Mouse (Mus musculus) heart, embryonic 12.5 days (tissue): Measurements from ENCODE around the gene Utp14a. TPM values are rescaled to one million over a fixed set of nuclear protein-coding genes. Genes with fewer than 3 reads are reported as not detected.
A peak's percentile ranks its signal among the peaks of the same experiment; 100 is the strongest.
"Not testable (repeated sequence)": the region's sequence is repeated elsewhere in the genome, so short reads cannot be mapped to it uniquely, and the experiment has no call there.

ENCODE experiments used
- ATAC-seq: fragments of 200-750 bp; cut with Nextera tagmentation; 2 replicates; pipeline ENCODE4 v1.8.0; 2017; ENCODE audit warnings: moderate TSS enrichment, moderate library complexity; ENCODE audit not compliant: insufficient number of reproducible peaks, low FRiP score
- H3K27ac ChIP-seq: fragments of 300-500 bp; sonication (generic); 2 replicates; pipeline ENCODE4 v1.5.1; 2016; ENCODE audit warnings: mild to moderate bottlenecking, moderate library complexity; ENCODE audit not compliant: poor library complexity, severe bottlenecking
- H3K27me3 ChIP-seq: fragments of 300-500 bp; sonication (generic); replicated peaks from 2 replicates; pipeline ENCODE4 v1.6.1; 2016; ENCODE audit warnings: mild to moderate bottlenecking, moderate library complexity
- H3K36me3 ChIP-seq: fragments of 300-500 bp; sonication (generic); 2 replicates; pipeline ENCODE4 v1.6.1; 2016; ENCODE audit warnings: mild to moderate bottlenecking, moderate library complexity
- H3K4me1 ChIP-seq: fragments of 300-500 bp; sonication (generic); replicated peaks from 2 replicates; pipeline ENCODE4 v1.6.1; 2016; ENCODE audit warnings: mild to moderate bottlenecking
- H3K4me2 ChIP-seq: fragments of 300-500 bp; sonication (generic); 2 replicates; pipeline ENCODE4 v1.6.1; 2016; ENCODE audit warnings: mild to moderate bottlenecking, moderate library complexity
- H3K4me3 ChIP-seq: fragments of 300-500 bp; sonication (generic); 2 replicates; pipeline ENCODE4 v1.5.1; 2016; ENCODE audit warnings: mild to moderate bottlenecking
- H3K9ac ChIP-seq: fragments of 300-500 bp; sonication (generic); 2 replicates; pipeline ENCODE4 v1.6.1; 2016; ENCODE audit warnings: mild to moderate bottlenecking, moderate library complexity
- H3K9me3 ChIP-seq: fragments of 300-500 bp; sonication (generic); replicated peaks from 2 replicates; pipeline ENCODE4 v1.6.1; 2016; ENCODE audit warnings: mild to moderate bottlenecking, moderate library complexity
- WGBS: fragments of 180-500 bp; shearing (Covaris S2); methylation state at CpG from one replicate; pipeline ENCODE4 v1.1.7; 2016; 5-methylcytosine and 5-hydroxymethylcytosine counted together
- polyA plus RNA-seq: library from polyadenylated mRNA; unstranded; fragments of >200 nt; fragmentation: Nextera tagmentation; extraction: Ambion mirVana; gene quantifications from 2 replicates; pipeline ENCODE4 v1.2.1, GENCODE M21; 2016

Gene Utp14a
- 9.1 and 11.3 TPM in 2 replicates for polyA plus RNA-seq

- 5% methylated on average over 33 of the region's 33 CpGs for WGBS
- H3K27ac ChIP-seq: peak within 1 kb of the TSS; percentile 86
- H3K9ac ChIP-seq: peak within 1 kb of the TSS; percentile 70
These were observed at the start of gene Utp14a for GRCm38 (mm10) chrX:48256468-48257007. Gene Utp14a, plus strand, starts transcription at chrX:48256862.

GRCm38 (mm10) chrX:48207761-48208487, 48.7 kb upstream of the Utp14a start:
- Histone ChIP-seq H3K9me3 (no peaks in the 10 kb centered on the region), H3K27ac (peak overlapping the region; percentile 35; the same call in 1 of the 2 replicates), H3K4me2 (peak overlapping the region; percentile 65), H3K4me1 (no peaks in the 10 kb centered on the region; the same call in 1 of the 2 replicates), H3K36me3 (peaks cover 4% of the 10 kb centered on the region; the same call in 1 of the 2 replicates), H3K4me3 (peak overlapping the region; percentile 73), H3K9ac (peak overlapping the region; percentile 73), H3K27me3 (no peaks in the 10 kb centered on the region)
- peak; percentile 80 for ATAC-seq
- WGBS: 13% methylated on average over 35 of the region's 36 CpGs

More at GRCm38 (mm10) chrX:48256468-48257007, at the start of gene Utp14a:
- peak within 1 kb of the TSS; percentile 70 for H3K4me2 ChIP-seq
- H3K36me3 ChIP-seq: peaks cover 4% of the 10 kb centered on the region; the same call in 1 of the 2 replicates
- H3K27me3 ChIP-seq: no peaks in the 10 kb centered on the region
- H3K9me3 ChIP-seq: no peaks in the 10 kb centered on the region
- peak; percentile 98 for ATAC-seq
- peak within 1 kb of the TSS; percentile 64 for H3K4me3 ChIP-seq
- no peaks in the 10 kb centered on the region for H3K4me1 ChIP-seq

- peak within 1 kb of the TSS; percentile 65 for H3K4me2 ChIP-seq
- peak; percentile 100 for ATAC-seq
- peak within 1 kb of the TSS; percentile 73 for H3K4me3 ChIP-seq
- no peaks in the 10 kb centered on the region for H3K27me3 ChIP-seq
- H3K4me1 ChIP-seq: no peaks in the 10 kb centered on the region; the same call in 1 of the 2 replicates
- H3K9me3 ChIP-seq: no peaks in the 10 kb centered on the region
- 10% methylated on average over 34 of the region's 34 CpGs for WGBS
- H3K9ac ChIP-seq: peak within 1 kb of the TSS; percentile 73
- peak within 1 kb of the TSS; percentile 35 for H3K27ac ChIP-seq
- H3K36me3 ChIP-seq: peaks cover 4% of the 10 kb centered on the region; the same call in 1 of the 2 replicates
These were observed 48.0 kb upstream of the Utp14a start, which contains the start of gene Zdhhc9 for GRCm38 (mm10) chrX:48208519-48209185. Gene Zdhhc9, minus strand, starts transcription at chrX:48208878.

GRCm38 (mm10) chrX:48209746-48210145, 46.9 kb upstream of the Utp14a start:
- H3K4me3 ChIP-seq, H3K36me3 ChIP-seq, H3K4me2 ChIP-seq, ATAC-seq, H3K27ac ChIP-seq, H3K4me1 ChIP-seq, H3K27me3 ChIP-seq, H3K9ac ChIP-seq, H3K9me3 ChIP-seq: not testable (repeated sequence)
- 65% methylated on average over 4 of the region's 4 CpGs for WGBS

GRCm38 (mm10) chrX:48219468-48219867, 37.2 kb upstream of the Utp14a start:
- H3K27ac ChIP-seq: no peak overlapping the region
- no peaks in the 10 kb centered on the region for H3K9me3 ChIP-seq
- H3K4me3 ChIP-seq: no peak overlapping the region
- no peaks in the 10 kb centered on the region; the same call in 1 of the 2 replicates for H3K27me3 ChIP-seq
- no peak for ATAC-seq
- 75% methylated on average over 5 of the region's 5 CpGs for WGBS
- no peaks in the 10 kb centered on the region for H3K4me1 ChIP-seq
- H3K9ac ChIP-seq: no peak overlapping the region
- no peaks in the 10 kb centered on the region for H3K36me3 ChIP-seq
- H3K4me2 ChIP-seq: no peak overlapping the region

- Histone ChIP-seq H3K9me3 (no peaks in the 10 kb centered on the region), H3K9ac (no peak overlapping the region), H3K4me2 (no peak overlapping the region), H3K4me1 (no peaks in the 10 kb centered on the region), H3K27me3 (no peaks in the 10 kb centered on the region; the same call in 1 of the 2 replicates), H3K4me3 (no peak overlapping the region), H3K27ac (no peak overlapping the region), H3K36me3 (no peaks in the 10 kb centered on the region)
- no peak for ATAC-seq
- WGBS: 79% methylated on average over 7 of the region's 7 CpGs
These were observed 34.0 kb upstream of the Utp14a start for GRCm38 (mm10) chrX:48222706-48223105.

GRCm38 (mm10) chrX:48226225-48226624, 30.4 kb upstream of the Utp14a start:
- ATAC-seq: no peak
- no peak overlapping the region for H3K27ac ChIP-seq
- no peak overlapping the region for H3K9ac ChIP-seq
- no peaks in the 10 kb centered on the region for H3K9me3 ChIP-seq
- H3K36me3 ChIP-seq: no peaks in the 10 kb centered on the region
- 79% methylated on average over 7 of the region's 7 CpGs for WGBS
- no peaks in the 10 kb centered on the region for H3K4me1 ChIP-seq
- H3K4me2 ChIP-seq: no peak overlapping the region
- no peak overlapping the region for H3K4me3 ChIP-seq
- no peaks in the 10 kb centered on the region; the same call in 1 of the 2 replicates for H3K27me3 ChIP-seq

GRCm38 (mm10) chrX:48234417-48234816, 22.2 kb upstream of the Utp14a start:
- no peak overlapping the region for H3K4me3 ChIP-seq
- 50% methylated on average over 7 of the region's 7 CpGs for WGBS
- H3K36me3 ChIP-seq: no peaks in the 10 kb centered on the region
- no peaks in the 10 kb centered on the region for H3K9me3 ChIP-seq
- no peaks in the 10 kb centered on the region for H3K4me1 ChIP-seq
- no peak overlapping the region for H3K27ac ChIP-seq
- H3K4me2 ChIP-seq: no peak overlapping the region
- no peak overlapping the region for H3K9ac ChIP-seq
- no peaks in the 10 kb centered on the region for H3K27me3 ChIP-seq
- no peak for ATAC-seq

- ATAC-seq: peak; percentile 78; the same call in 1 of the 2 replicates
- Histone ChIP-seq H3K4me2 (peak overlapping the region; percentile 70), H3K27me3 (no peaks in the 10 kb centered on the region), H3K27ac (peak overlapping the region; percentile 86), H3K4me3 (peak overlapping the region; percentile 64), H3K4me1 (no peaks in the 10 kb centered on the region), H3K9me3 (no peaks in the 10 kb centered on the region), H3K9ac (no peak overlapping the region), H3K36me3 (no peaks in the 10 kb centered on the region; the same call in 1 of the 2 replicates)
- 18% methylated on average over 18 of the region's 18 CpGs for WGBS
These were observed 733 bp upstream of the Utp14a start for GRCm38 (mm10) chrX:48255830-48256428.

- Histone ChIP-seq H3K4me3 (peak overlapping the region; percentile 64), H3K9me3 (no peaks in the 10 kb centered on the region), H3K27ac (peak overlapping the region; percentile 52; the same call in 1 of the 2 replicates), H3K36me3 (peaks cover 5% of the 10 kb centered on the region; the same call in 1 of the 2 replicates), H3K4me2 (peak overlapping the region; percentile 70), H3K27me3 (no peaks in the 10 kb centered on the region), H3K9ac (peak overlapping the region; percentile 70), H3K4me1 (no peaks in the 10 kb centered on the region)
- ATAC-seq: no peak
- 10% methylated on average over 16 of the region's 16 CpGs for WGBS
These were observed 349 bp downstream of the Utp14a start for GRCm38 (mm10) chrX:48257011-48257410.
